Mouse (Mus musculus): Measurements from ENCODE around the gene Copg2. TPM values are rescaled to one million over a fixed set of nuclear protein-coding genes. Genes with fewer than 3 reads are reported as not detected.

Copg2 gene
- polyA plus RNA-seq (2016; fragmentation: Nextera tagmentation; extraction: Ambion mirVana) = 24.4 and 27.6 TPM in 2 replicates

DNA sequence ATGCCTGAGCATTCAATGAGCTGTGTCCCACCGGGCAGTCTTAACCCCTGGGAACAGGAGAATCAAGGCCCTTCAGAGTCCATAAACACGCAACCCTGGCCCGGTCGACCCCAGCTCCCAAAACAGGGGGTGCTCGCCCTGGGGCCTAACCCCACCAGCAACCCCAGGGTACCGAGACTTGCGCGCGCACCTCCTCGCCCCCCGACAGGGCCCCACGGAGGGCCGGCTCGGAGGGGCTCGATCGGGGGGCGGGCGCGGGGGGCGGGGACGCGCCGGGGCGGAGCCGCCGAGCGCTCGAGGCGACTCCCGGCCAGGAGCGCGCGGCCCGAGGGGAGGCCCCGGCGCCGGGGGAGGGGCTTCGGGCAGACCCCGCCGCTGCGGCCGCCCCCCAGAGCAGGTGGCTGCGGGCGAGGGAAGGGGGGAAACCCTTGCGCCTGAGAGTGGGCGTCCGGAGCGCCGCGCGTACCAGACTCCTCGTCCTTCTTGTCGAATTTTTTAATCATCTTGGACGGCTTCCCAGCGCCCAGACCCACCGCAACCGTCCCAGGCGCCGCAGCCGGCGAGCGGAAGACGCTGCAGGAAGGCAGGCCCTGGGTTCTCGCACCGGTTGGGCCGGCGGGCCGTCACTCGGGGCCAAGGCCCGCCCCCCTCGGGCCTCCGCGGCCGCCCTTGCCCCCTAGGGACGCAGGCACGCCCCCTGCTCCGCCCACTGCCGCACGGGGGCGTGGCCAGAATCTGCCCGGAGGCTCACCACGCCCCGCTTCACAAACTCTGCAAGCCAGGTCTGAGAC is at the start of gene Copg2:
TSS of gene Copg2 (minus strand) at position 600 of the 791 bp plus-strand sequence.
- Histone ChIP-seq H3K4me1 (peaks cover 8% of the 10 kb centered on the region), H3K4me2 (replicated peaks) (peak within 1 kb of the TSS; percentile 64), H3K27me3 (replicated peaks) (no peaks in the 10 kb centered on the region), H3K4me3 (peak within 1 kb of the TSS; percentile 69), H3K27ac (peak within 1 kb of the TSS; percentile 92), H3K9ac (peak within 1 kb of the TSS; percentile 76), H3K36me3 (no peaks in the 10 kb centered on the region), H3K9me3 (no peaks in the 10 kb centered on the region)
- under 1% methylated on average over 62 of the region's 83 CpGs for WGBS
- peak; percentile 99 for ATAC-seq (ENCODE audit: low FRiP score, low read depth)

DNA sequence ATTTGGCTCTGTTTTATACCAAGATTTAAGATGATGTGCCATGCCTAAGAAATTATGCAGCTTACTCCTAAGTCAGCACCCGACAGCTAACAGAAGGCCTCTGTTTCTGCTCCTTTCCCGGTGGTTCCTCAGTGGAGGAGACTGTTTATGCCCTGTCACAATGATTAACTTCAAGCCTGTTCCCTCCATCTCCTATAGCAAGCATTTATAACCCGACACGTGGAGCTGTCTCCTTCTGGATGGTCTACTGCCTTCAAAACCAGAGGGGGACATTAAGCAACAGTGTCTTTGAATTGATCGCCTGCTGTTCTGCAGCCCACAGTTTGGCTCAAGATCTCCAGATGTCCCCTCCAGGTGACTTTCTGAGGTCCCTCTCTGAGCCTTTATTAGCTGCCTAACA is 42.7 kb upstream of the Copg2 start:
- H3K27me3 ChIP-seq (replicated peaks) = no peaks in the 10 kb centered on the region
- H3K4me3 ChIP-seq = no peak overlapping the region
- no peaks in the 10 kb centered on the region for H3K4me1 ChIP-seq
- 50% methylated on average over 5 of the region's 5 CpGs for WGBS
- H3K36me3 ChIP-seq = no peaks in the 10 kb centered on the region
- no peak overlapping the region for H3K9ac ChIP-seq
- H3K4me2 ChIP-seq (replicated peaks) = no peak overlapping the region
- no peak overlapping the region for H3K27ac ChIP-seq
- H3K9me3 ChIP-seq = no peaks in the 10 kb centered on the region
- no peak for ATAC-seq (ENCODE audit: low FRiP score, low read depth)

DNA sequence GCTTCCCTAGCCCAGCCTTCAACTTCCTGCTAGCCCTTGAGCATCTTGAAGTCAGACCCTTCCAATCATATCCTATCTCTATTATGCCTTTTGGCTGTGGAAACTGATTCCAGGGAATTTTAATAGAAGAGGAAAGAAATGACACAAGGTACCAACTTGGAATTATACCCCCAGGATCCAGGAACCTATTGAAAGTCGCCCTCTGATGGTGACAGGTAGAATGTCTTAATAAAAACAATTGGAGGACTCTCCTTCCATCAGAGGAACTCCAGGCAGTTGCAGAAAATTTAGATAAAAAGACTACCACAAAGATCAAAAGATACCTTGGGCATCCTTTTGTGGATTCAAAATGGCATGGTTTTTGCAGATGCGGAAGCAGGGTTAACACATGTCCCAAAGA is 26.2 kb upstream of the Copg2 start:
- Histone ChIP-seq H3K36me3 (no peaks in the 10 kb centered on the region), H3K27me3 (replicated peaks) (no peaks in the 10 kb centered on the region), H3K4me3 (no peak overlapping the region), H3K4me2 (replicated peaks) (no peak overlapping the region), H3K27ac (no peak overlapping the region), H3K9ac (no peak overlapping the region), H3K4me1 (no peaks in the 10 kb centered on the region; the same call in 1 of the 2 replicates), H3K9me3 (no peaks in the 10 kb centered on the region)
- no peak for ATAC-seq (ENCODE audit: low FRiP score, low read depth)
- 56% methylated on average over 2 of the region's 2 CpGs for WGBS

GRCm38 (mm10) chr6:30921826-30922225 is 25.2 kb upstream of the Copg2 start:
- no peak for ATAC-seq (ENCODE audit: low FRiP score, low read depth)
- no peaks in the 10 kb centered on the region for H3K9me3 ChIP-seq
- no peak overlapping the region for H3K4me2 ChIP-seq (replicated peaks)
- no peak overlapping the region for H3K27ac ChIP-seq
- WGBS = 71% methylated on average over 10 of the region's 11 CpGs
- H3K27me3 ChIP-seq (replicated peaks) = no peaks in the 10 kb centered on the region
- H3K36me3 ChIP-seq = no peaks in the 10 kb centered on the region
- no peaks in the 10 kb centered on the region; the same call in 1 of the 2 replicates for H3K4me1 ChIP-seq
- no peak overlapping the region for H3K4me3 ChIP-seq
- no peak overlapping the region for H3K9ac ChIP-seq

DNA sequence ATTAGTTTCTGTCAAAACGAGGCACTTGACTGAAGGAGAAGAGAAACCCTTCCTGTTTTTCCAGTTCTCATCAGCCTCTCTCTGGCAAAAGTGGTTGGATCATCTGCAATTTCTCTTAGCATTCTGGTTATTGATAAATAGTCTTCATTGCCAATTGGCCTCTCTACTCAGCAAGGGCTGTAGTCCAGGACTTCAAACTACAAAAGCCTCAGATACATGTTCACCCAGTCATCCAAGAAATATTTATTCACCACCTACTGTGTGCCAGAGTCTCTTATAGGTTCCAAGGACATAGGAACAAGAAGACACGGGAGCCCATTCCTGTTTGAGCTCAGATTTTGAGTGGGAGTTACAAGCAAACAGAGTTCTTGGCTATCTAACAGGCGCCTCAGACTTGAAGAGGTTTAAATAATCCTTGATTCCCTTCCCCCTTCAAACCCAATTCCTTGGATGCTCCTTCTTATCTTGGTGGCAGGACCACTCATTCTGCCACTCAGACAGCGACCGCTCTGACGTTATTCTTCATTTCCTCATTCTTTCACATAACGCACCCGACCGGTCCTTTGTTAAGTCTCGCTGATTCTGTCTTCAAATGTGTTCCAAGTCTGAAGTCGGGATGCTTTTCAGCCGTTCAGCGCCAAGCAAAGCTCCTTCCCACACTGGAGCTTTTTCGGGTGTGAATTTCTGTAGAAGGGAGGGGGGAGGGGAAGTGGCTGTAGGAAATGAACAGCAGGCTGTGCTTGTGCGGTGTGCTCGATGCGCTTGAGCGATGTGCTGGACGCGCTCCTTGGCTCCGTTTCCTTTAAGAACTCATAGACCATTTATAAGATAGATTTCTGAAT is 24.5 kb upstream of the Copg2 start:
- H3K9me3 ChIP-seq = no peaks in the 10 kb centered on the region
- H3K4me3 ChIP-seq = no peak overlapping the region
- no peak overlapping the region for H3K9ac ChIP-seq
- 67% methylated on average over 21 of the region's 21 CpGs for WGBS
- no peak for ATAC-seq (ENCODE audit: low FRiP score, low read depth)
- H3K4me1 ChIP-seq = no peaks in the 10 kb centered on the region; the same call in 1 of the 2 replicates
- H3K4me2 ChIP-seq (replicated peaks) = 0 out of 2 replicates have a peak overlapping the region, but pooled peaks have one; percentile 12
- H3K36me3 ChIP-seq = no peaks in the 10 kb centered on the region
- no peaks in the 10 kb centered on the region for H3K27me3 ChIP-seq (replicated peaks)
- H3K27ac ChIP-seq = no peak overlapping the region

- no peak within 1 kb of the TSS for H3K27ac ChIP-seq
- H3K4me2 ChIP-seq (replicated peaks) = no peak within 1 kb of the TSS
- H3K27me3 ChIP-seq (replicated peaks) = no peaks in the 10 kb centered on the region
- no peaks in the 10 kb centered on the region for H3K36me3 ChIP-seq
- no peak for ATAC-seq (ENCODE audit: low FRiP score, low read depth)
- H3K9ac ChIP-seq = no peak within 1 kb of the TSS
- H3K4me3 ChIP-seq = no peak within 1 kb of the TSS
- WGBS = 97% methylated on average over 2 of the region's 2 CpGs
- H3K4me1 ChIP-seq = no peaks in the 10 kb centered on the region
- H3K9me3 ChIP-seq = no peaks in the 10 kb centered on the region
These were observed 18.9 kb upstream of the Copg2 start, which contains the start of gene Tsga13 for GRCm38 (mm10) chr6:30915473-30915872. Tsga13 (minus strand) TSS chr6:30915573.

DNA sequence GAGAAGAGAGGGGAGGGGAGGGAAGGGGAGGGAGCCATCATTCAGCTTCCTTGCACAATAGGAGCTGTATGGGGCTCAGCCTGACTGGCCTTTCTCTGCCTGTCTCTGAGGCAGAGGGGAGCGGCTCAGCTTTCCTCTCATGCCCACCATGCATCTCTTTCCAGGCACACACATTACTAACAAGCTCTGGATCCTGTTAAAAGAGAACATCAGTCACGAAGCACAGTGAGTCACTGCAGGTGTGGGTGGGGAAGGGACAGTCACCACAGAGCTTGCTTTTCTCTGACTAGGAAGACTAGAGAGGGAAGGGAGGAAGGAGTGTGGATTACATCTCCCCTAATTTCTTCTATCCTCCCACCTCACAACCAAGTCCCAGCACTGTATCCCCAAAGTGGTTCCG is 11.4 kb upstream of the Copg2 start:
- Histone ChIP-seq H3K9ac (no peak overlapping the region), H3K9me3 (no peaks in the 10 kb centered on the region), H3K4me3 (no peak overlapping the region), H3K27me3 (replicated peaks) (no peaks in the 10 kb centered on the region), H3K4me1 (no peaks in the 10 kb centered on the region), H3K27ac (no peak overlapping the region), H3K36me3 (no peaks in the 10 kb centered on the region), H3K4me2 (replicated peaks) (no peak overlapping the region)
- 46% methylated on average over 3 of the region's 3 CpGs for WGBS
- no peak for ATAC-seq (ENCODE audit: low FRiP score, low read depth)

- no peak for ATAC-seq (ENCODE audit: low FRiP score, low read depth)
- H3K9me3 ChIP-seq = no peaks in the 10 kb centered on the region
- no peak overlapping the region for H3K27ac ChIP-seq
- H3K9ac ChIP-seq = no peak overlapping the region
- no peaks in the 10 kb centered on the region for H3K4me1 ChIP-seq
- H3K27me3 ChIP-seq (replicated peaks) = no peaks in the 10 kb centered on the region
- no peaks in the 10 kb centered on the region for H3K36me3 ChIP-seq
- H3K4me3 ChIP-seq = no peak overlapping the region
- WGBS = 63% methylated on average over 5 of the region's 5 CpGs
- no peak overlapping the region for H3K4me2 ChIP-seq (replicated peaks)
These were observed 8.3 kb upstream of the Copg2 start for GRCm38 (mm10) chr6:30904911-30905310.

DNA sequence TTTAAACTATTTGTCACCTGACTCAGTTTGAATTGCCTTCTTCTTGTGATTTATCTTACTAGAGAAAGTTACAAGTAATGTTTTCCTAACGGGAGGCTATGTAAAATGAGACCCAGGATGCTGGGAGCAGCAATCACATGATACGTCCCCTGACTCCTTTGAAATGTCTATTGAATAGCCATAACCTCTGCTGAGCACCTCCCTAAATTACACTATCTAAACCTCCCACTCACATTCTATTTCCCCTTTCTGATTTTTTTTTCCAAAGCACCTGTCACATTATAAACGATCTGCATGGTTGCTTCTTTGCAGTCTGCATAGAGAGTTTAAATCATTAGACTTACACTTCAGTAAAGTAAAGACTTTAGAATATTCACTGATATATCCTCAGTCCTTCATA is 7.4 kb upstream of the Copg2 start:
- ATAC-seq (ENCODE audit: low FRiP score, low read depth) = no peak
- WGBS = 47% methylated on average over 3 of the region's 3 CpGs
- no peaks in the 10 kb centered on the region for H3K27me3 ChIP-seq (replicated peaks)
- no peaks in the 10 kb centered on the region for H3K36me3 ChIP-seq
- H3K27ac ChIP-seq = no peak overlapping the region
- H3K4me3 ChIP-seq = no peak overlapping the region
- H3K4me1 ChIP-seq = no peaks in the 10 kb centered on the region
- no peak overlapping the region for H3K4me2 ChIP-seq (replicated peaks)
- no peaks in the 10 kb centered on the region for H3K9me3 ChIP-seq
- no peak overlapping the region for H3K9ac ChIP-seq

- WGBS = 72% methylated on average over 6 of the region's 6 CpGs
- ATAC-seq (ENCODE audit: low FRiP score, low read depth) = no peak
- H3K27me3 ChIP-seq (replicated peaks) = no peaks in the 10 kb centered on the region
These were observed 926 bp upstream of the Copg2 start for GRCm38 (mm10) chr6:30897520-30897919.

DNA sequence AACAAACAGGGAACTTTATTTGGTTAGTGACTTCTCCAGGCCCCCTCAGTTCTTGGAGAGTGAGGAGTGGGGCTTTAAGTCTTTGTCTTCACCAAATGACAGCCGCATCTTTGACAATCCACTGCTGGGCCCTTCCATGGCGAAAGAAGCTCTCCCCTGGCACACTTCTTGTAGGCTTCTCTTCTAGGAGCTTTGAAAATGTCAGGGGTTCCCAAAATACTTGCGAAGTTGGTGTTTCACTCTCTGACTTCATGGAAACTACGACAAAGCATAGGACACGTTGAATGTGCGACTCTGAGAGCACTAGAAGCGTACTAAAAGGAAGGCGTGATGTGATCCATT is 363 bp upstream of the Copg2 start:
- 21% methylated on average over 8 of the region's 8 CpGs for WGBS
- Histone ChIP-seq H3K4me3 (peak overlapping the region; percentile 69), H3K4me2 (replicated peaks) (peak overlapping the region; percentile 64), H3K4me1 (peaks cover 8% of the 10 kb centered on the region), H3K9me3 (no peaks in the 10 kb centered on the region), H3K27me3 (replicated peaks) (no peaks in the 10 kb centered on the region), H3K27ac (peak overlapping the region; percentile 92; the same call in 1 of the 2 replicates), H3K36me3 (no peaks in the 10 kb centered on the region), H3K9ac (peak overlapping the region; percentile 76; the same call in 1 of the 2 replicates)
- ATAC-seq (ENCODE audit: low FRiP score, low read depth) = no peak

More at GRCm38 (mm10) chr6:30897520-30897919, 926 bp upstream of the Copg2 start:
- H3K36me3 ChIP-seq = no peaks in the 10 kb centered on the region
- H3K9me3 ChIP-seq = no peaks in the 10 kb centered on the region
- H3K4me2 ChIP-seq (replicated peaks) = no peak overlapping the region
- no peak overlapping the region for H3K4me3 ChIP-seq
- no peak overlapping the region for H3K9ac ChIP-seq
- H3K4me1 ChIP-seq = peaks cover 8% of the 10 kb centered on the region
- H3K27ac ChIP-seq = no peak overlapping the region

- peaks cover 8% of the 10 kb centered on the region for H3K4me1 ChIP-seq
- no peaks in the 10 kb centered on the region for H3K36me3 ChIP-seq
- no peaks in the 10 kb centered on the region for H3K27me3 ChIP-seq (replicated peaks)
- peak overlapping the region; percentile 92; the same call in 1 of the 2 replicates for H3K27ac ChIP-seq
- peak overlapping the region; percentile 64 for H3K4me2 ChIP-seq (replicated peaks)
- peak overlapping the region; percentile 76 for H3K9ac ChIP-seq
- ATAC-seq (ENCODE audit: low FRiP score, low read depth) = 0 out of 2 replicates have a peak, but pooled peaks have one; percentile 3
- H3K4me3 ChIP-seq = peak overlapping the region; percentile 69
- 17% methylated on average over 3 of the region's 3 CpGs for WGBS
- no peaks in the 10 kb centered on the region for H3K9me3 ChIP-seq
These were observed 787 bp downstream of the Copg2 start for GRCm38 (mm10) chr6:30895819-30896194.
